Mouse (Mus musculus) left cerebral cortex, postnatal 4 days (tissue): ENCODE measurements around the gene Slc25a26. TPM values are rescaled to one million over a fixed set of nuclear protein-coding genes. Genes with fewer than 3 reads are reported as not detected.

Experiments
- DNase-seq: peaks from one replicate; pipeline ENCODE4 v3.0.0-alpha.2; 2022
- intact Hi-C: fragments of 180-260 bp; cut with DNase I; formaldehyde crosslinking; loops from one replicate; pipeline ENCODE4 v1.15.1; 2025
- total RNA-seq, 2 experiments: library from RNA; stranded (reverse); gene quantifications; 2 replicates each; pipeline ENCODE4 v1.2.3; 2021

Slc25a26 gene
- total RNA-seq, 2 experiments from 2014 or later = 8.1 to 11.0 TPM

DNA sequence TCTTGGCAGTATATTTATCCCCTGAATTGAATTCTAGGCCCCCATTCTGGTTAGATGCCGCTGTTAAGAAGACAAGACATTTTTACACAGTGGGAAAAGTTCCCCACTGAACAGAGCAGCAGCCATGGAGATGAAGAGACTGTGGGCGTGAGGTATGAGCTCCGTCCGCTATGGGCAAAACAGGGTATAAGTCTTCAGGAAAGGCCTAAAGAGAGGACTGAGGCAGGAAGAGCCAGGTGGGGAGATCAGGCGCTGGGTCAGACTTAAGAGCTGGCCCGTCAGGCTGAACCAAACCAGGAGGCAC lies 131.6 kb downstream of the Slc25a26 start:
- intact Hi-C loops = no loop called here
- DNase-seq = no peak

DNA sequence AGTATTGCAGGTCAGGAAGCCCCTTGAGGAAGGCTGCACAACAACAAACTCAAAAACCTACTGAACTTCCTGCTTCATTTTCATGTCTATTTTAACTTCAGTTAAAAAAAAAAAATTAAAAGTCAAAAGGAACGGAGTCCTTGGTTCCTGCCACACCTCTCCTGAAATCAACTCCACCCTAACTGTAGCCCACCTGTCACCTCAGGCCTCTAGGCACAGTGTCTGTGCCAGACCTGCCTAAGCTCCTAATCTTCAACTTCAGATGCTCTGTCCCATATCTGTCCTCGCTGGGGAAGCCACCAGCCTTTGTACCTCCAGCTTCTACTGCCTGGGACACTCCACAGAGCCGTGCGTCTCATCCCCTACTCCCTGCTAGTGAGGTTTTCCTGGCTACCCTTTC lies 134.1 kb downstream of the Slc25a26 start:
- no peak for DNase-seq
- intact Hi-C loops = no loop called here

DNA sequence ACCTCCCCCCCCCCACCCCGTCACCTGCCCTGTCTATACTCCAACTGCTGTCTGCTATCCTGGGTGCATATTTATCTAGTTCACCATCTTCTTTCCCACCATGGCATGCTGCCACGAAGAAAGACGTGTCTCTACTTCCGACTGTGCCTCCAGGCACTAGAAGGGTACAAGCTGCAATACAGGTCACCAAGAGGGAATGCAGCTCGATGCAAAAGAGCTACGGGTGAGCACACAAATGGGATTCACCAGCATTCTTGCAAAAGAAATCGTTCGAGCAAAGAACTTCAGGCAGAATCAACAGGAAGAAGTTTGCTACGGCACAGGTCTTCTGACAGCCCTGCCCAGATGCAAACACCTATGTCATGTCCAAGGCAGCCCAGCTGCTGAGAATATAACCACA lies 134.6 kb downstream of the Slc25a26 start:
- no peak for DNase-seq
- intact Hi-C loops = no loop called here

DNA sequence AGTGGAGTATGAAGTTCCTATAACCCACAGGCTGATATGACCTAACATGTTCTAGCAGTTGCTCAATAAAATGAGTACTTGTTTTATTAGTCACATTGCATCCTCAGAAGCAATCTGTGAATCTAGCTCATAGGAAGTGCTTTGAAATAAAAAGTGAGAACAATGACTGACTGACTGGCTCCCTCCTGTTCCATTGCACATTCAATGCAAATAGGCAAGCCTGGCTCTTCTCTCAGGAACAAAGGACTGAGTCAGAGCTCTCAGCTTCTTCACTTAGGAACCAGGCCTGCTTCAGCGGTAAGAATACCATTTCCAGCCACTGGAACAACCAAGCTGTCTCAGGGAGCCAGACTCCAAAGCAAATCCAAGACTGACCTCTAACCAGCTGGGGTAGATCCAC lies 135.2 kb downstream of the Slc25a26 start:
- intact Hi-C loops = no loop called here
- no peak for DNase-seq

DNA sequence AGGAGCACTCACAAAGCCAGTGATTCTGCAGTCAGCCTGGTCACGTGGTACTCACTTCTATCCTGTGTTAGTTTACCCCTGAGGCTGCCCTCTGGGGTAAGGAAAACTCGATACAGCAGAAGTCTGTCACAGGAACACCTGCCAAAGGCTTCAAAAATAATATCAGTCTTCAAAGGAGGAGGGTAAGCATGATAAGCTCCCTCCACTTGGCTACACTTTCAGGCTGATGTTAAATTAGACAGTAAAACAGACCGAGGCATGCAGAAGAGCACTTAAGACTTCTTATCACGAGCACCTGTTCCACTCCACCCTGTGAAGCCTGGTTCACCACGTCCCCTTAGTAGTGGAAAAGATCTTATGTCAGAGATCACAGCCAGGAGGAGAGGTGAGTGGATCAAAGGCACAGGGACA lies 136.9 kb downstream of the Slc25a26 start:
- no peak for DNase-seq
- intact Hi-C loops = no loop called here

DNA sequence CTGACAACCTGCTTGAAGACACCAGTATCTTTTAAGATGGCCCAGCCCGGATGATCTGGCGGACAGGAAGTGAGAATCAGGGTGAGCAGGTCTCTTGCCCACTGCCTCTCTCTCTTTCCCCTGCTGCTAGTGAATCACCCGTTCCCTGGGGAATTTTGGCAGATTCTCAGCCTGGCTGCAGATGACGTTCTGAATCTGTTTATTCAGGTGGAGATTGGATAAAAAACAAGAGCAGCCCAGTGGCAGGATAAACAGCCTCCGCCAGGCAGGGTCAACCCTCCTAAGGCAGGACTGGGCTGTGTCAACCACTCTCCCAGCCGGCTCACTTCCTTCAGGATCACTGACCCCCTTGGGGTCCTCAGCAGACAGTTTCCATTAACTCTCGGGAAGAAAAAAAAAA lies 140.2 kb downstream of the Slc25a26 start:
- peak; percentile 39 for DNase-seq
- intact Hi-C loops = no loop called here

DNA sequence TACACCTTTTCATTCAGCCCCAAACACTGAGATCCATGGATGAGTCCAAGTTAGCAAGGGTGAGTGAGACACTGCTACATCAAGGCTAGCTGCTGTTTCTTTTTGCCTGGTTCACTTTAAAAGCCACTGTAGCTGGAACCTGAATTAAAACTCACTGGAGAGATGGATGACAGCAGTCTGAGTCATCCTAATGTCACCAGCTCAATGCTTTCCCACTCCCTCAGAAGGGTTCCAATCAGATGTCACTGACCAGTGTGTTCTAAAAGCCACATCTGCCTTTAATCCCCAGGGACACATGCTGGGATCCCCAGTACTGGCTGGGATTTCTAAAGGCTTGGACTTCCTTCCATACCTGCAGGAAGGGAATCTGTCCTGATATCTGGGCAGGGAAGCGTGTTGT lies 141.9 kb downstream of the Slc25a26 start:
- DNase-seq = no peak
- intact Hi-C loops = no loop called here

DNA sequence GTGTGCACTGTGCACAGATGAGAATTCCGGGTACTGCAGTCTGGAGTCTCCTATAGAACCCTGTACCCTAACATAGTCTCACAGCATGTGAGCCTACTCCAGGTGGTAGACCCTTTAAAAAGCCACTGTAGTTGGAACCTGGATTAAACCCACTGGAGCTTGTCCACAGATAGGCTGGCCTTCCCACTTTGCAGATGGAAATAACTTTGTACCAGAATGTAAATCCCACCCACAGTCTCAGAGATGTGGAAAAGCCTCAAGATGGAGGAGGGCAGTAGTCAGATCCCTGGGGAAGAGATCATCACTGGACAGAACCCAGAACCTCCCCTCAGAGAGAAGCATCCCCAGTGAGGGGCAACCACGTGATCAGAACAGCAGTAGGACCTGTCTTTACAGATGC lies 143.9 kb downstream of the Slc25a26 start:
- no peak for DNase-seq
- intact Hi-C loops = no loop called here

DNA sequence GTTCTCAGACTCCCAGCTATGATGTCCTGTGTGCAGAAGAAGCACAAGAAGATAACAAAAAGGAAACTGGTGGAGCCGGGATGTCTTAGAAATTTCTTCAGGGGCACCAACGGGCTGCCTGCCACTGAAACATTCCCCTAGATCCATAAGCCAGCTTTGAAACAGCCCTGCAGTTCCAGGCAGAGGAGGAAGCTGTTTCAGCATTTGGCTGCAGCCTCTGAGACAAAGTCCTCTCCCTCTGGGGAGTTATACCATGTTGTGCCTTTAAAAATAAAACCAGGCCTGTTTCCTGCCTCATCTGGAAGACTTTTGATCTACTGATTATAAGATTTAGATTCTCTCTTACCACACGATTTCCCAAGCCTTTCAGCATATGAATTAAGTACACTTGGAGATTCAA lies 144.5 kb downstream of the Slc25a26 start:
- no peak for DNase-seq
- intact Hi-C loops = loop anchor here (5.0 kb wide), 1 partner anchor 1492 kb away; no protein-coding TSS in a partner anchor

DNA sequence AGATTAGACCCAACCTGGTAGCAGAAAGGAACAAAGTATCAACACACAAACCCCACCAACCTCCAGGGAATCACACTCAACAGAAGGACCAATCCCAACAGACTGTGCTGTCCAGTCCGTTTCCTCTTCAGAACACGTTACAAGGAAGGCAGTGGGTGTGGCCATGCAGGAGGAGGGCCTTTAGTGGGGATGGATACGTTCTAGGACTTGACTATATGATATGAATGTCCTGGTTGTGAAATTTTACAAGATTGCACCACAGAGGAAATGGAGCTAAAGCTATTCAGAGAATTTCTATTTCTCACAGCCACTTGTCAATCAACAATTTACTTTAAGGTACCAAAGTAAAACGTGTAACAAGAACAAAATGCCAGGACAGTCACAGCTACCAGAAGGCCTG lies 145.6 kb downstream of the Slc25a26 start:
- DNase-seq = no peak
- intact Hi-C loops = loop anchor here (5.0 kb wide), 1 partner anchor 1493 kb away; no protein-coding TSS in a partner anchor

DNA sequence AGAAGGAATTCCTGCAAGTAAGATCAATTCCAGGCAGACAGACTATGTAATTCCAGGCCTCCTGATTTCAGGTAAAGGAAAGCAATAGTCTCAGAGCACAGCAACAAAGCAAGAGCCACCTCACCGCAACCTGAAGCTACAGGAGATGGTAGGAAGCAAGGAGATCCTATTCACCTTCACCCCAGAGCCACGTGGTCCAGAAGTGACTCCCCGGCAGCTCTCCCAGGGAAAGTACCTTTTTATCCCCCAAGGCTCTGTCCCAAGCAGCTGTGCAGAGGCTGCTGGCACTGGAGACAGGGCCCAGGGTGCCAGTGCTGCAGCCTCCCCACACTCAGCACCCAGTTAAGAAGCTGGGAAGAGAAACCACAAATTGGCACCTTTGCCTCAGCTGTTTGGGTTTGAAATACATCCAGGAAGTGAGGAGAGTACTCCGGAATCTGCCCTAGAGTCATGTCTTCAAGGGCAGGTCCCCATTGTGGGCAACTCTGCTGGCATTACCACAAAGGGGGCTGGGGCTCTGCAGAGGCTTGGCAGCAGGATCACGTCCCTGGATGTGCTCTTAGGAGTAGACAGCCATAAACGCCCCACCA lies 146.2 kb downstream of the Slc25a26 start:
- no peak for DNase-seq
- intact Hi-C loops = loop anchor here (5.0 kb wide), 1 partner anchor 1494 kb away; no protein-coding TSS in a partner anchor

DNA sequence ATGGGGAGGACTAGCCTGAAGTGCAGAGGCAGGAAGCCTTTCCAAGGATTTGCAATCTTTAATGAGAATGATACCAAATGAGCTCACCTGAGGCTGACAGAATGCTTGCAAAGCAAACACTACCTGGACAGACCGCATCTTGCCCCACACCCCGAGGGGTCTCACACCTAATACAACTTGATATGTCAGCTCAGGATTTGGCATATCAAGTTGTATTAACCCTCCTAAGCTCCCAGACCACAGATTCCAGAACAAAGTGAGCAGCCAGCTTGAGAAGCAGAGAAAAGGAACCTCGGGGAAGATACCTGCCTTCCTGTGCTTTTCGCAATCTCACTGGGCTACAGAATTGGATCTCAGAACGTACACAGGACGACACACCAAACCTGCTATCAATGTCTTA lies 146.8 kb downstream of the Slc25a26 start:
- no peak for DNase-seq
- intact Hi-C loops = loop anchor here (5.0 kb wide), 1 partner anchor 1495 kb away; no protein-coding TSS in a partner anchor

DNA sequence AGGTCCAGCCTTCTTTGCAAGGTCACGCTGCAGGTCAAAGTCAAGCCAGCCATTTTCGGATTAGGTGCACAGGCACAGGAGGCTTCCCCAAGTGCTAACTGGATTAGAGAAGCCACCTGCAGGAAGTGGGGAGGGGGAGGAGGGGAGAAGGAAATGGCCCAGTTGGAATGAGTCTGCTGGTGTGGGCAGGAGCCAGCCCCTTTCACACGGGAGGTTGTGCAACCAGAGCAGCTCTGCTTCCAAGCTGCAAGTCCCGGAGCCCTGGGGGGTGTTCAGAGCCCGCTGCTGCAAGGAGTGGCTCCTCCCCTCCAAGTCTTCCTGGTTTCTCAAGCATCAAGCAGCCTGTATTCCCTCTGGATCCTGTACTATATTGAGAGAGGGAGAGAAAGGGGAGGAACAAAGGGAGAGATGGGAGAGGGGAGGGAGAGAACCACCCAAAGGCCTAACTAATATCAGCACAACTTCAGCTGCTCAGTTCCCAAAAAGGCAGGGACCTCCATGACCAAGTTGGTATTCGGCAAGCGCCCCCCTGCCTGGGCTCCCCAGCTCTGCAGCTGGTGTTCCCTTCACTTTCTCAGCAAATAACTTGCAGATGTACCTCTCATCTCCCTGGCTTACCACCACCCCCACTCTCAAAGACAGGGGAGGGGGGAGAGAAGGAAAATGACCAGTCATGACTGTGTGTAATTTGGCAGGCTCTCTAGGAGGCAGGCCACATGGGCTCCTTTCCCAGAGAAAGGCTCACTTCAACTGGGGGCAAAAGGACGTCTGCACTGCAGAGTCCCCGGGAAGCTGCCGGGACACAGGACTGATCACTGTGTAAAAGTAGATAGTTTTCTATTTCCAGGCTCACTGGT lies 147.7 kb downstream of the Slc25a26 start:
- DNase-seq = peak; percentile 55
- intact Hi-C loops = loop anchor here (5.0 kb wide), 1 partner anchor 1496 kb away; no protein-coding TSS in a partner anchor

DNA sequence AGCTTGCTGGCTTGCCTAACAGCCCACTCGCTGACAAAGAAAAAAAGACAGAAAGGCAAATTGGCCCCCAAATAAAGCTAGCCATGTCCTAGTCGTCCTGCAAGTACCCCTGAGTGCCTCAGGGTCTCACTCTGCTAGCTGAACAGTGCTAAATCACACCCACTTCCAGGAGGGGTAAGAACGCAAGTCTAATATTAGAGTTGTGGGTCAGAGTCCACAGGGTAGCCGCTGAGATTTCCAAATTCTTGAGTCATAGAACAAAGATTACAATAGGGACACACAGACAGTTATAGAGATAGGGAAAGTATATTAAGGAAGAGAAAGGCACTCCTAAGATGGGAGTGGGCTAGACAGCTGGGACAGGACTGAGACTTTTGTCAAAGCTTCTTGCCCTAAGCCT lies 148.4 kb downstream of the Slc25a26 start:
- no peak for DNase-seq
- intact Hi-C loops = loop anchor here (5.0 kb wide), 1 partner anchor 1496 kb away; no protein-coding TSS in a partner anchor

DNA sequence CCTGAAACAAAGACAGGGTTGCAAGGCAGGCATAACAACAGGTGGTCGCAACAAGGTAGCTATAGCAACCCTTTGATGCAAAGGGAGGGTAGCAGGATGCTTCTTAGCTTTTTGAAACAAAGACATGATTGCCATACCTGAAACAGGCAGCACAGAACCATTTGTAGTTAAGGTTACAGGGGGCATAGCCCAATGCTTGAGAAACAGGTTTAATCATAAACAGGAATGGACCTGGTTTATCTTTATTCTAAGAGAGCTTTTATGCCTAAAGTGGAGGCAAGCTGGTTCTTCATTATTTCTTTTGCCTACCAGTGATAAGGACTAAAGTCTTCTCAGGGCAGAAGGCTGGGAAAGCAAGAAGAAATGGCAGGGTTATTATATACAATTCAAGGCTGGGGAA lies 149.5 kb downstream of the Slc25a26 start:
- no peak for DNase-seq
- intact Hi-C loops = loop anchor here (5.0 kb wide), 1 partner anchor 1497 kb away; no protein-coding TSS in a partner anchor

DNA sequence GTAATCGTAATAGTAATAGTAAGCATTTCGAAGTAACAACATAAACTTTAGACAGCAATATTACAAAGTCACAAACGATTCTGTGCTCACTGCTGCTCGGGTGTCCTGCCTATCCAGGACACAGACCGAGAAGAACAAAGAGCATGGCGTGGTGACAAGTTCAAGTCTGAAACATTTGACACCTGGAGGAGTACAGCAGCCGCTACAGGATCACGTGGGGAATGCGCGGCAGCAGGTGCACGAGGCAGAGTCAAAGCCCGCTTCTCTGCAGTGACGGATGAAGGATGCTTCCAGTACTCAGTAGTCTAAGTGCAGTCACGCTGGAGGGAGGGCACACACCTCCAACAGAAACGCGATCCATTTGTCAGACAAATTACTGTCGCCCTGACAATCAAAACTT lies 151.4 kb downstream of the Slc25a26 start:
- intact Hi-C loops = no loop called here
- DNase-seq = no peak

DNA sequence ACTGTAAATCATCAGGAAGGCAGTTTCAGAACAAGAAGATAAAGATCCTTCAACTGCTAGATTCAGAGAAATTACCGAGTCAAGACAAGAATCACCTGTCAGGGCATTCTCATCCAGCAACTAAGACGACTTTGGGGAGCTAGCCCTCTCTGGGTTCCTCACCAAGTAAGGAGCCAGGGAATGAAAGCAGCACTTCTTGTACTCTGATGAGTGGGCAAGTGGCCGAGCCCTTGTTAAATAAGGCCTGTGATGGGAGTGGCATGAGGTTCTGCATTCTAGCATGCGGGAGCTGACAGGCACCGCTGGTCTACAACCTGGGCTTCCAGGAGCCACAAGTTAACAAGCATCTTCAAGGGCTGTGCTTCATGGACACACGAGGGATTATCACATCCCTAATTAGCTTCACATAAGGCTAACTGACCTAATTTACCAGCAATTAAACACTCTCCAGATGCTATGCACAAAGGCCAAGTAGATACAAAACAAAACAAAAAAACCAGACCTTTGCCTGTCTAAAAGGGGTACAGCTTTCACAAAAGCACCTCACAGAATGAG lies 152.6 kb downstream of the Slc25a26 start:
- no peak for DNase-seq
- intact Hi-C loops = no loop called here

DNA sequence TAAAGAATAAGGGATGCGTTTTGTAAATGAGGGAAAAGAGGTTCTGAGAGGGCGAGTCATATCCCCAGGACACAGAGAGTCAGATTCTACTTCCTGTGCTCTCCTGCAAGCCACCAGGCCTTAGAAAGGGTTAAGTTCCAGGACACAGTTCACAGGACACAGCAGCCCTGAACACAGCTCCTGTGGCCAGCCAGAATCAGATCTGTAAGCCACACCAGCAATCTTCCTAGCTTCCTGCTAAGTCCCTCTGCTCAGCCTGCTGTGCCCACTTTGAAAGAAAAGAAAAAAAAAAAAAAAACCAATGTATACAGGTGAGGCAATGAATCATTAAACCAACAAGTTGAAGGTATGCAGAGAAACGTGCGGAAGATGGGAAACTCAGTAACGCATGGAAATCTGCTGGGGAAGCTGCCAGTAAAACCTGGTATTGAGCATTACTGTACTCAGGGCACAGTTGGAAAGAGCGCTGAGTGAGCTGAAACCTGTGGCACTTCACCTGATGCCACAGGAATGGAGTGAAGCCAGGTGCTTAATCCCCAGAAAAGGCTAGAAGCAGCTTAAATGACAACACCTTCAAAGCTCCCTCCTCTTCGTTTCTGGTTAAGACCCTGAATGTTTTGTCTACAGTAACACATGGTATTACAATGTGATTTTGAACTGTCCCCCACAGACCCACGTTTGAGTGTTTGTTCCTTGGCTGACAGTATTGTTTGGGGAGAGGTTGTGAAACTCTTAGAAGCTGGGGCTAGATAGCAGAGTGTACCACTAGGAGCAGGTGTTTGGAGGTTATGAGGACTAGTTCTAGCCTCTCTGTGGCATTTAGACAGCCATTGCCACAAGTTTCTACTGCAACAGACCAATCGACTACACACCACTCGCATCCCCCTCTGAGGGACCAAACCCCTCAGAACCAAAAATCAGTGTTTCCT lies 153.5 kb downstream of the Slc25a26 start:
- DNase-seq = no peak
- intact Hi-C loops = no loop called here
